Mouse (Mus musculus) limb, embryonic 10.5 days (tissue): ENCODE results near the gene Sacs. TPM values are rescaled to one million over a fixed set of nuclear protein-coding genes. Genes with fewer than 3 reads are reported as not detected.
A peak's percentile ranks its signal among the peaks of the same experiment; 100 is the strongest.

Experiments used
- DNase-seq: peaks from one replicate; pipeline ENCODE4 v3.0.0-alpha.2; 2017; ENCODE audit warnings: low spot score
- H3K27ac ChIP-seq: fragments of 300-500 bp; sonication (generic); 2 replicates; pipeline ENCODE4 v1.5.1; 2016; ENCODE audit warnings: mild to moderate bottlenecking
- H3K27me3 ChIP-seq: fragments of 300-500 bp; sonication (generic); 2 replicates; pipeline ENCODE4 v1.6.1; 2016; ENCODE audit warnings: low read depth, mild to moderate bottlenecking; ENCODE audit not compliant: poor library complexity, severe bottlenecking
- H3K36me3 ChIP-seq: fragments of 300-500 bp; sonication (generic); 2 replicates; pipeline ENCODE4 v1.6.1; 2016; ENCODE audit warnings: mild to moderate bottlenecking, moderate library complexity
- H3K4me1 ChIP-seq: fragments of 300-500 bp; sonication (generic); 2 replicates; pipeline ENCODE4 v1.6.1; 2016
- H3K4me3 ChIP-seq: fragments of 300-500 bp; sonication (generic); 2 replicates; pipeline ENCODE4 v1.5.1; 2016; ENCODE audit warnings: mild to moderate bottlenecking, moderate library complexity
- H3K9me3 ChIP-seq: fragments of 300-500 bp; sonication (generic); replicated peaks from 2 replicates; pipeline ENCODE4 v1.6.1; 2016; ENCODE audit warnings: mild to moderate bottlenecking
- WGBS: fragments of 180-500 bp; shearing (Covaris S2); methylation state at CpG from one replicate; pipeline ENCODE4 v1.1.7; 2016; 5-methylcytosine and 5-hydroxymethylcytosine counted together
- polyA plus RNA-seq: library from polyadenylated mRNA; unstranded; fragments of >200 nt; fragmentation: Nextera tagmentation; extraction: Ambion mirVana; gene quantifications from 2 replicates; pipeline ENCODE4 v1.2.1, GENCODE M21; 2016

Gene Sacs
- polyA plus RNA-seq, 1 experiment from 2014 or later, result 2.1 TPM

GRCm38 (mm10) chr14:61274414-61275198, 136.3 kb downstream of the Sacs start:
- H3K27me3 ChIP-seq, result peaks cover 58% of the 10 kb centered on the region
- peak overlapping the region; percentile 39 for H3K4me3 ChIP-seq
- H3K9me3 ChIP-seq, result no peaks in the 10 kb centered on the region
- H3K4me1 ChIP-seq, result peaks cover 11% of the 10 kb centered on the region
- peak; percentile 40 for DNase-seq
- peak overlapping the region; percentile 42; the same call in 1 of the 2 replicates for H3K27ac ChIP-seq
- H3K36me3 ChIP-seq, result no peaks in the 10 kb centered on the region
- 10% methylated on average over 38 of the region's 38 CpGs for WGBS

DNA sequence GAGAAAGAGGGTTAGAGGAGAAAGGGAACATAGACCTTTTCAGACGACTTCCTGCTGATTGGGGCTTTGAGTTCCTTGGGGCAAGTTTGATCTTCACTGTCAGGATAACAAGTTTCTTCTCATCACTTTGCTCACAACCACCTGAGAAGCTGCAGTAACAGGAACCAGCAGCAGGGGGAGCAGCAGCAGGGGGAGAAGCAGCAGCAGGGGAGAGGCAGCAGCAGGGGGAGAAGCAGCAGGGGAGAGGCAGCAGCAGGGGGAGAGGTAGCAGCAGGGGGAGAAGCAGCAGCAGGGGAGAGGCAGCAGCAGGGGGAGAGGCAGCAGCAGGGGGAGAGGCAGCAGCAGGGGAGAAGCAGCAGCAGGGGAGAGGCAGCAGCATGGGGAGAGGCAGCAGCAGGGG, 139.0 kb downstream of the Sacs start:
- Histone ChIP-seq H3K9me3 (no peaks in the 10 kb centered on the region), H3K36me3 (no peaks in the 10 kb centered on the region), H3K27me3 (peaks cover 47% of the 10 kb centered on the region), H3K4me1 (peaks cover 11% of the 10 kb centered on the region), H3K27ac (no peak overlapping the region), H3K4me3 (no peak overlapping the region)
- DNase-seq, result peak; percentile 52
- WGBS, result 40% methylated on average over 1 of the region's 1 CpGs

DNA sequence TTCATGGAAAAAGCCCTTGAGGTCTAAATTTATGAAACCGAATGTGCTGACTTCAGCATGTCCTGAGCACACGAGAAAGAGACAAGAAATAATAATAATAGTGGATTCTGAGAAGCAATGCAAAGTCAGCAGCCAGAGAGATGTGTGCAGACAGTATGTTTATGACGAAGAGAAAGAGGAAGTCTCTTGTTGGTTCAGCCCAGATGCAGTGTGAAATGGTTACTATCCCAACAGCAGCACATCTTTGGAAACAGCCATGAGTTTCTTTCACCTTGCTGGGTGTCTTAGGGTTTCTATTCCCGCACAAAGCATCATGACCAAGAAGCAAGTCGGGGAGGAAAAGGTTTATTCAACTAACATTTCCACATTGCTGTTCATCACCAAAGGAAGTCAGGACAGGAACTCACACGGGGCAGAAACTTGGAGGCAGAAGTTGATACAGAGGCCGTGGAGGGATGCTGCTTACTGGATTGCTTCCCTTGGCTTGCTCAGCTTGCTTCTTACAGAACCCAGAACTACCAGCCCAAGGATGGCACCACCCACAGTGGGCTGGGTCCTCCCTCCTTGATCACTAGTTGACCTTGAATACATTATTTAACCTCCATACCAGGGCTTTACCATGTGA, 140.5 kb downstream of the Sacs start:
- Histone ChIP-seq H3K27ac (no peak overlapping the region), H3K4me3 (no peak overlapping the region), H3K9me3 (no peaks in the 10 kb centered on the region), H3K4me1 (peaks cover 11% of the 10 kb centered on the region), H3K36me3 (no peaks in the 10 kb centered on the region), H3K27me3 (peaks cover 32% of the 10 kb centered on the region)
- WGBS, result 93% methylated on average over 7 of the region's 7 CpGs
- DNase-seq, result no peak

GRCm38 (mm10) chr14:61288606-61289286, 150.5 kb downstream of the Sacs start:
- 74% methylated on average over 19 of the region's 19 CpGs for WGBS
- no peaks in the 10 kb centered on the region for H3K9me3 ChIP-seq
- H3K4me1 ChIP-seq, result no peaks in the 10 kb centered on the region
- H3K27ac ChIP-seq, result no peak overlapping the region
- H3K4me3 ChIP-seq, result no peak overlapping the region
- no peaks in the 10 kb centered on the region for H3K36me3 ChIP-seq
- no peak for DNase-seq
- H3K27me3 ChIP-seq, result 0 out of 2 replicates have a peak, but pooled peaks cover 3% of the 10 kb centered on the region

Other genes starting within 250 kb of the Sacs start
- 26.7 and 30.9 TPM in 2 replicates for gene Tnfrsf19, start 92.0 kb upstream of the Sacs start, polyA plus RNA-seq
- 0.18 and 0.43 TPM in 2 replicates for gene Sgcg, start 120.0 kb downstream of the Sacs start, polyA plus RNA-seq
- 0.19 and 0.26 TPM in 2 replicates for gene Arl11, start 171.3 kb downstream of the Sacs start, polyA plus RNA-seq
- 9.4 and 10.5 TPM in 2 replicates for gene Ebpl, start 222.0 kb downstream of the Sacs start, polyA plus RNA-seq